Mouse (Mus musculus) limb, embryonic 11.5 days (tissue): ENCODE data around the gene Cpeb4. TPM values are rescaled to one million over a fixed set of nuclear protein-coding genes. Genes with fewer than 3 reads are reported as not detected.

ENCODE experiments used
- ATAC-seq: fragments of 200-750 bp; cut with Nextera tagmentation; 2 replicates; pipeline ENCODE4 v1.8.0; 2017; ENCODE audit warnings: low read depth; ENCODE audit not compliant: insufficient number of reproducible peaks, low FRiP score, low TSS enrichment
- DNase-seq: peaks from one replicate; pipeline ENCODE4 v3.0.0-alpha.2; 2015; ENCODE audit warnings: low spot score
- H3K27ac ChIP-seq: fragments of 300-500 bp; sonication (generic); replicated peaks from 2 replicates; pipeline ENCODE4 v1.5.1; 2014; ENCODE audit warnings: low read depth, mild to moderate bottlenecking, low read length
- H3K27me3 ChIP-seq: fragments of 300-500 bp; sonication (generic); 2 replicates; pipeline ENCODE4 v1.6.1; 2014; ENCODE audit warnings: mild to moderate bottlenecking, low read length, mixed read lengths; ENCODE audit not compliant: control insufficient read depth, insufficient read depth
- H3K36me3 ChIP-seq: fragments of 300-500 bp; sonication (generic); 2 replicates; pipeline ENCODE4 v1.6.1; 2014; ENCODE audit warnings: mild to moderate bottlenecking, low read length, moderate library complexity, mixed read lengths; ENCODE audit not compliant: control insufficient read depth, insufficient read depth
- H3K4me1 ChIP-seq: fragments of 300-500 bp; sonication (generic); 2 replicates; pipeline ENCODE4 v1.6.1; 2014; ENCODE audit warnings: low read length, mixed read lengths; ENCODE audit not compliant: control insufficient read depth, insufficient read depth
- H3K4me2 ChIP-seq: fragments of 300-500 bp; sonication (generic); 2 replicates; pipeline ENCODE4 v1.6.1; 2014; ENCODE audit warnings: low read depth, mild to moderate bottlenecking, moderate library complexity; ENCODE audit not compliant: severe bottlenecking
- H3K4me3 ChIP-seq: fragments of 300-500 bp; sonication (generic); 2 replicates; pipeline ENCODE4 v1.5.1; 2014; ENCODE audit warnings: low read depth, low read length
- H3K9ac ChIP-seq: fragments of 300-500 bp; sonication (generic); 2 replicates; pipeline ENCODE4 v1.6.1; 2014; ENCODE audit warnings: mild to moderate bottlenecking, low read length
- H3K9me3 ChIP-seq: fragments of 300-500 bp; sonication (generic); 2 replicates; pipeline ENCODE4 v1.6.1; 2016; ENCODE audit warnings: low read length; ENCODE audit not compliant: control insufficient read depth
- WGBS: fragments of 180-500 bp; shearing (Covaris S2); extraction: QIAGEN DNeasy Blood & Tissue Kit; methylation state at CpG from one replicate; pipeline ENCODE4 v1.1.7; 2014; 5-methylcytosine and 5-hydroxymethylcytosine counted together
- polyA plus RNA-seq: library from polyadenylated mRNA; unstranded; fragments of >200 nt; fragmentation: Nextera tagmentation; extraction: Ambion mirVana; gene quantifications from 2 replicates; pipeline ENCODE4 v1.2.1, GENCODE M21; 2014

Cpeb4 gene
- polyA plus RNA-seq, 1 experiment from 2014 or later, result 3.6 TPM

- Histone ChIP-seq H3K9ac (no peak overlapping the region), H3K36me3 (no peaks in the 10 kb centered on the region), H3K27me3 (no peaks in the 10 kb centered on the region), H3K9me3 (no peaks in the 10 kb centered on the region), H3K4me3 (no peak overlapping the region), H3K27ac (no peak overlapping the region), H3K4me2 (no peak overlapping the region), H3K4me1 (no peaks in the 10 kb centered on the region)
- DNase-seq (no peak), ATAC-seq (no peak)
- 48% methylated on average over 4 of the region's 4 CpGs for WGBS
These were observed 63.6 kb downstream of the Cpeb4 start for GRCm38 (mm10) chr11:31935652-31936051.

- WGBS, result 91% methylated on average over 10 of the region's 10 CpGs
- no peak overlapping the region for H3K27ac ChIP-seq
- no peak overlapping the region for H3K4me2 ChIP-seq
- no peaks in the 10 kb centered on the region for H3K9me3 ChIP-seq
- DNase-seq (no peak), ATAC-seq (no peak)
- no peak overlapping the region for H3K4me3 ChIP-seq
- no peak overlapping the region for H3K9ac ChIP-seq
- H3K27me3 ChIP-seq, result no peaks in the 10 kb centered on the region
- no peaks in the 10 kb centered on the region for H3K4me1 ChIP-seq
- H3K36me3 ChIP-seq, result no peaks in the 10 kb centered on the region
These were observed 65.0 kb downstream of the Cpeb4 start for GRCm38 (mm10) chr11:31936910-31937525.

- H3K27me3 ChIP-seq, result no peaks in the 10 kb centered on the region
- 0 out of 2 replicates have a peak overlapping the region, but pooled peaks have one; percentile 18 for H3K9ac ChIP-seq
- no peak overlapping the region; the same call in 1 of the 2 replicates for H3K4me3 ChIP-seq
- H3K9me3 ChIP-seq, result no peaks in the 10 kb centered on the region
- WGBS, result 79% methylated on average over 13 of the region's 13 CpGs
- no peak for DNase-seq
- no peak for ATAC-seq
- H3K27ac ChIP-seq, result no peak overlapping the region
- H3K4me1 ChIP-seq, result no peaks in the 10 kb centered on the region
- H3K36me3 ChIP-seq, result no peaks in the 10 kb centered on the region
- no peak overlapping the region for H3K4me2 ChIP-seq
These were observed 69.1 kb downstream of the Cpeb4 start for GRCm38 (mm10) chr11:31940898-31941639.

GRCm38 (mm10) chr11:31941640-31942638 lies 69.9 kb downstream of the Cpeb4 start:
- no peak overlapping the region for H3K4me3 ChIP-seq
- H3K9ac ChIP-seq, result no peak overlapping the region
- DNase-seq (no peak), ATAC-seq (no peak)
- no peaks in the 10 kb centered on the region for H3K36me3 ChIP-seq
- no peaks in the 10 kb centered on the region for H3K9me3 ChIP-seq
- no peaks in the 10 kb centered on the region for H3K27me3 ChIP-seq
- H3K4me2 ChIP-seq, result no peak overlapping the region
- H3K27ac ChIP-seq, result no peak overlapping the region
- no peaks in the 10 kb centered on the region for H3K4me1 ChIP-seq
- 77% methylated on average over 4 of the region's 4 CpGs for WGBS

- no peak overlapping the region for H3K27ac ChIP-seq
- no peak overlapping the region for H3K4me2 ChIP-seq
- no peaks in the 10 kb centered on the region for H3K27me3 ChIP-seq
- no peaks in the 10 kb centered on the region for H3K9me3 ChIP-seq
- no peaks in the 10 kb centered on the region for H3K4me1 ChIP-seq
- ATAC-seq (no peak), DNase-seq (no peak)
- no peak overlapping the region for H3K4me3 ChIP-seq
- H3K9ac ChIP-seq, result no peak overlapping the region
- no peaks in the 10 kb centered on the region for H3K36me3 ChIP-seq
- WGBS, result 84% methylated on average over 3 of the region's 3 CpGs
These were observed 73.5 kb downstream of the Cpeb4 start for GRCm38 (mm10) chr11:31945471-31945870.

GRCm38 (mm10) chr11:31948462-31949330 lies 76.7 kb downstream of the Cpeb4 start:
- Histone ChIP-seq H3K27me3 (no peaks in the 10 kb centered on the region), H3K4me2 (peak overlapping the region; percentile 29; the same call in 1 of the 2 replicates), H3K4me3 (peak overlapping the region; percentile 16; the same call in 1 of the 2 replicates), H3K9ac (no peak overlapping the region), H3K9me3 (no peaks in the 10 kb centered on the region), H3K36me3 (no peaks in the 10 kb centered on the region), H3K4me1 (no peaks in the 10 kb centered on the region), H3K27ac (no peak overlapping the region)
- ATAC-seq (peak; percentile 28; the same call in 1 of the 2 replicates), DNase-seq (no peak)
- 20% methylated on average over 15 of the region's 15 CpGs for WGBS

- ATAC-seq, result peak; percentile 61; the same call in 1 of the 2 replicates
- Histone ChIP-seq H3K9ac (no peak overlapping the region), H3K4me2 (peak overlapping the region; percentile 29; the same call in 1 of the 2 replicates), H3K9me3 (no peaks in the 10 kb centered on the region), H3K27me3 (no peaks in the 10 kb centered on the region), H3K4me3 (peak overlapping the region; percentile 16; the same call in 1 of the 2 replicates), H3K4me1 (no peaks in the 10 kb centered on the region), H3K36me3 (no peaks in the 10 kb centered on the region), H3K27ac (no peak overlapping the region)
- WGBS, result 2% methylated on average over 17 of the region's 17 CpGs
- peak; percentile 82 for DNase-seq
These were observed 77.3 kb downstream of the Cpeb4 start for GRCm38 (mm10) chr11:31949331-31949785.
